Mouse (Mus musculus): Measurements from ENCODE around the gene Ano6.
"Not testable (repeated sequence)": the region's sequence is repeated elsewhere in the genome, so short reads cannot be mapped to it uniquely, and the experiment has no call there.

The Ano6 gene

GRCm38 (mm10) chr15:95798266-95798665, 7.6 kb downstream of the Ano6 start:
- no peak for DNase-seq

DNA sequence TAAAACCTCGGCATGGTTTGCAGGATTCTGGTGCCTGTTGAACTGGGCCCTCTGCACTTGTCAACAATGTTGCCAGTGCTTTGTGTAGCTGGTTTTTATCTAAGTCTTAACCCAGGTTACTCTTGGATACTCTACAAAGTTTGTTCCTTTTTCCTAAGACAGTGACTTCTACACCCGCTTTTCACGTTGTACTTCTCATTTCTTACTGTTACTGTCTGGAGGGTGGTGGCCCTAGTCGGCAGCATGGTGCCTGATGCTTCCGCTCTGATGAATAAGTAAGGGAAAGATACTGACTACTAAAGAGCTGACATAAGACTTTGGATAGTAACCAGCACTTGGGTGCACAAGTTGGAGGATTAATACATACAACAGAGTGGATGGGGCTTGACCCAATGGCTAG, 9.0 kb downstream of the Ano6 start:
- DNase-seq: no peak

DNA sequence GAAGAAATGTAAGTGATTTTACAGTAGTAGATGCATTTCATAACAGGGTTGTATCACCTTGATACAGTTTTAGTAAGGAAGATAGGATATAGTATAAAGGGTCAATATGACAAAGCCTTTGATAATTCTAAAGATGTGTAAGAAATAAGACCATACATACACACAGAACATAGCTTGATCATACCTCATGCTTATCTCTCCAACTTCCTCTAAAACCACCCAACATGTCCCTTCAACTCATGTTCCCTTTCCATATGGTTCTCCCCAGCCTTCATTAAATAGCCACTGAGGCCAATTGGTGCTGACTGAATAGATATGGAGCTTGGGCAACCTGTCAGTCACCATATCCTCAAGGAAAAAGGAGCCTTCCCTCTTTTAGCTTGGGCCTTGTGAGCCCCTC, 9.4 kb downstream of the Ano6 start:
- DNase-seq: no peak

GRCm38 (mm10) chr15:95801261-95801979, 10.8 kb downstream of the Ano6 start:
- no peak for DNase-seq

GRCm38 (mm10) chr15:95802140-95802539, 11.5 kb downstream of the Ano6 start:
- no peak for DNase-seq

- DNase-seq: no peak
These were observed 12.1 kb downstream of the Ano6 start for GRCm38 (mm10) chr15:95802762-95803161.

DNA sequence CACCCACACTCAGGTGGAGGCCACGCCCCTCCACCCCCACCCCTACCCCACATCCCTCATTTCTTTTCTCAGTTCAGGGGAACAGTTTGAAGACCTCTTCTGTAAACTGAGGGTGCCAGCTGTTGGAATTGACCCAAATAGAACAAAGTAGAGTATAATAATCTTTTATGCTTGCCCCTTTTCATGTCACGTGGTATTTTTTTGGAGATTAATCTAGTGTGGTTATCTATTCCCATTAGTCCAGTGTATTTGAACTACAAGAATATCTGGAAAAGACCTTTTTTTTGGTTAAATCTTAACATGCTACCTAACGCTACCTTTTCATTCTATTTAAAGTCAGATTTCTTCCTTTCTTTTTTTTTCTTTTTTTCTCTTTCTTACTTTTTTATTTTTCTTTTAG, 12.8 kb downstream of the Ano6 start:
- DNase-seq: no peak

DNA sequence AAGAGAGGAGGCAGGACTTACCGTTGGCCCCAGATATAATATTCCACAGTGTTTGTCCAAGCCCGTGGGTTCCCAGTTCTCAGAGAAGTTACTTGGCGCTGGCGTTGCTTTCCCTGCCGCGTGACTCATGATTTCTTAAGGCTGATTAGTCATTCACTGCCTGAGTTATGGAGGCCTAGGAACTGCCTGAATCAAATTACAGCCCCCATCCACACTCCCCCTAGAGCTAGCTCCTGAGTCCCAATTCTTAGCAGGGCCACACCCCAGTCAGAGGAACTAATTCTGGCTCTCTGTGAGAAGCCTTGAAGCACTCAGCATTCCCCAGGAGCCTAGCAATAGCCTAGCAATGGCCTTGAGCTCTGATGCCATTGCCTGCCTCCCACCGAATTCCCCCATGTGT, 13.6 kb downstream of the Ano6 start:
- no peak for DNase-seq

DNA sequence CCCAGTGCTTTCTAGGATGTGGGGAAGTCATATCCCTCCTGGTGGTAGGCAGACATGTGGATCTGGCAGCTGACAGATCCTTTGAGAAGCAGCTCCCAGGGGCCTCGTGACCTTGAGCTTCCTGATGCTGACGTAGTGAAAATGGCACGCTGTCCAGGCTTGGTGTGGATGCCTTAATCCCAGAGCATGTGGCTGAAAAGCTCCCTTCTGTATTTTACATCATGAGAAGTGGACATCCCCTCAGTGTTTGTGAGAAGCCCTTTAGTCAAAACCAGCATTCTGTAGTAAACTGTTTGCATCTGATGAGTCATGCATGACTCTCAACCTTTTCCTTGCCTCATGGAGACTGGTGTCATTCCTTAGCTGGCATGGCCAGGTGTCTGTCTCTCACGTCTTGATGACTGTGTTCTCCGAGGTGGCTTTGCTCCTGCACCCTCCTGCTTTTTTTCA, 14.4 kb downstream of the Ano6 start:
- DNase-seq: no peak

DNA sequence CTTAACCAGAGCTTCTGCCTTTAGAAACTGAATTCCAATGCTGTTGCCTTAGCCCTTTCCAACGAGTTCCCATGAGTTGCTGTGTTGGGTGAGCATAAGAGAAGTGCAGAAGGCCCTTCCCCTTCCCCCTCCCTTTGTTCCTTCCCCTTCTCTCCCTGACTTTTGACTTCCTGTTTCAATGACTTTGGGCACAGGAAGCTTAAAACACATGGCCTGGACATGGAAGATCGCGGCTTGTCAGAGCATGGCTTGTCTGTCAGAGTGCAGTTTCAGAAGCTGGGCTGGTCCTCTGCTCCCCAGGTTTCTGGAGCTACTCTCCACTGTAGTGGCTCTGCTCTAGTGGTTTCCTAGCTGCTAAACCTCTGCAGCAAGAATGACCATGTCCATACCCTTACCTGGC, 17.3 kb downstream of the Ano6 start:
- DNase-seq: no peak

DNA sequence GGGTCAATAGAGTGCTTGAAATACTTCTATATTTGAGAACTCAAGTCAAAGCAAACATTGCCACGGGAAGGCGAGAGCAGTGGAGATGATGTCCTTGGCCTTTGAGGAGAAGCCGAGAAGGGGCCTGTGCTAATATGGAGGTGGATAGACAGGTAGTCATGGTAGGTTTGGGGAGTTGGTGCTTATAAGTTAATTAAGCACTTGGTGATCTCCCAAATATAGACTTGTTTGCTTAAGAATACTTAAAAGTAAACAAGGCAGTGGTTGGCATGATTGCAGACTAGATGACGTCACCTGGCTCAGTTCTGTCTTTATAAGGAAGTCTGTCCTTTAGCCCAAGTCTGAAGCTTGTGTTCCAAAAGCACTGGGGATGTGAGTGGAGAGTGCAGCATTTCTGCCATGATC, 19.7 kb downstream of the Ano6 start:
- DNase-seq: no peak

- DNase-seq: no peak
These were observed 22.4 kb downstream of the Ano6 start for GRCm38 (mm10) chr15:95812821-95813571.

- DNase-seq: no peak
These were observed 26.9 kb downstream of the Ano6 start for GRCm38 (mm10) chr15:95817501-95817900.

- no peak for DNase-seq
These were observed 28.8 kb downstream of the Ano6 start for GRCm38 (mm10) chr15:95819249-95820035.

DNA sequence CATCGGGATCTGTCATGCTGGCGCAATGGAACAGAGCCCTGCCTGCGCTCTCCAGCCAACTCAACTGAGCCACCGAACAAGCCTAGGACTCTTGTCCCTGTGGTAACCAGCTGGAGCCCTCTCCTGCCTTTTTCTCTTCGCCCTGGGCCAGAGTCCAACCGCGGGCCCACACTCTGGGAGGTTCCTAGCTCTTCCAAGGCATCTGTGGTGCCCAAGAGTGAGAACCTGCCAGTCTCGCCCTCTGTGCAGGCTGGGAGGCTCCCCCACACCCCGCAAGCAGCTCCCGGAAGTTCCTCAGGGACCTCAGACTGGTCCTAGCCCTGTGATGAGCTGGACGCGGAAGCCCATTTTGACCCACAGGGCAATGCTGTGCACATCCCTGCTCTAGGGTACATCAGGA, 29.5 kb downstream of the Ano6 start:
- DNase-seq: no peak

DNA sequence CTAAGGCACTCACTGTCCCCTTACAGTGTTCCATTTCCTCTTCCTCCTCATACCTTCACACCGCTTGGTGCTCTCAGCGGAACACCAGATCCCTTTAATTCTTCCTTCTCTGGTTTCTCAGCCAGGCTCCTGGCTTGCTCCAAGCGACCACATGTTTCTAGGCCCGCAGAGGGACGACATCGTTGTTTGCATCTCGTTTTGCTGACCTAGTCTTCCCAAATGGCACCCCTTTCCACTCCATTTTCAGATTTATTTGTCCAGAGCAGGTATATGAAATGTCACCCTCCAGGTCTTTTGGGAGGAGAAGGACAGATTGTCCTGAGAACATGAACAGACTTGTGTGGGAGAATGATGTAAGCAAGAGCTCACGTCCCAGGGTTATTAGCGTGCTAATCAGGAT, 30.0 kb downstream of the Ano6 start:
- no peak for DNase-seq

- no peak for DNase-seq
These were observed 31.5 kb downstream of the Ano6 start for GRCm38 (mm10) chr15:95822099-95822498.

DNA sequence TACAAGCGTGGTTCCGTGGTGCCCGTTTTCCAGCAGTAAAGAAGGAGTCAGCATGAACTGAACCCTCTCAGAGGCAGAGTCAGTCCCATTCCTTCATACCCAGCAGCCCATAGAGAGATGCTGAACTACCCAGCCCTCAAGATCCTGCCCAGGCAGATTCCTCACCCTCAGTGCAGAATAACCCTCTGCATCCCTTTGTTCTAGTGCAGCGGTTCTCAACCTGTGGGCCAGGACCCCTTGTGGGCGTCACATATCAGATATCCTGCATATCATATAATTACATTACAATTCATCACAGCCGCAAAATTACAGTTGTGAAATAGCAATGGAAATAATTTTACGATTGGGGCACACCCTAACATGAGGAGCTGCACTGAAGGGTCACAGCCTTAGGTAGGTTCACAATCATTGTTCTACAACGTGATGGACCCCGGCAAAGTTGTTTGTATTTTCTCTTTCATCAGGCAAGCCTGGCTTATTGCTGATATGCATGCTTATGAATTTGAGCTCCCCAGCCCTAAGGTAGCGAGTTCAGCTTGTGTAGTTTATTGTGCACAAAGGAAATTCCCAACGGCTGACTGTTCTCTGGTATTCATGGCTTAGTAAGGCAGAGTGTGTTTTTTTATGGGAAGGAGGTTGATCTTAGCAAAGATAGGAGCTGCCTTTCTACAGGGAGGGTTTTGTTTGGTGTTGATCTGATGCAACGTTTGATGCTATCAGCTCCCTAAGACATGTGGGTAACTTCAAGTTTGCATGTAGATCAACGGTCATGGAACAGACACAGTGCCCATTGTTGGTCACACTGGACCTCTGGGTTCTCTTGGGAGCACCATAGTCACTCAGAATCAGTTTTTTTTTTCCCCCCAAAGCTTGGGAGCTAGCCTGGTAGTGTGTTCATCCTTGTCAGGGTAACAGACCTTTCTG, 33.0 kb downstream of the Ano6 start:
- DNase-seq: no peak

DNA sequence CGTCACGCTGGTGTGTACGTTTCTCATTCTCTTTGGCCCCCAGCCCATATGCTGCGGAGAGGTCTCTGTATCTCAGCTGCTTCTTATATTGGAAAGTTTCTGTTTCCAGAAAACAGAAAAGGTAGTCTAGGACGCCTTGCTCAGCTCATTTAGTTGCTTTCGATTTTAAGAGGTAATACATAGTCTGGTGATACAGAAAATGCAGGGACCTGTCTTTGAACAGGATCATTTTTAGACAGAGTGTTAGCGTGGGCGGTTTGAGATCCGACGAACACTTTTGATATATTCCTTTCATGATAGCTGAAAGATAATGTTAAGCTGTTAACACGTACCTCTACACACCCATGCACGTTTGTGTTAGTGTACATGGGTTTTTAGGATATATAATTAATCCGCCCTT, 35.9 kb downstream of the Ano6 start:
- DNase-seq: no peak

GRCm38 (mm10) chr15:95827465-95827971, 36.9 kb downstream of the Ano6 start:
- no peak for DNase-seq

- DNase-seq: not testable (repeated sequence)
These were observed 37.5 kb downstream of the Ano6 start for GRCm38 (mm10) chr15:95828018-95828646.
